In genomic region chr5:115235323-115235771, GRCm38 (mm10) we compare ENCODE assay signal across 8 mouse cellular contexts. TPM values are rescaled to one million over a fixed set of nuclear protein-coding genes. Genes with fewer than 3 reads are reported as not detected.
DNase-seq lines count a peak whose midpoint lies in the region; ATAC-seq and TF ChIP-seq lines count a peak whose summit lies in the region.

No protein-coding gene starts in this region.

- TF ChIP-seq CTCF in cerebellum, adult 2 months (IDR thresholded peaks at IDR 0.05; ENCODE audit: borderline replicate concordance, insufficient read depth, low read depth, low read length): no peak
- TF ChIP-seq CTCF in lung, embryonic 14.5 days (IDR thresholded peaks at IDR 0.05; ENCODE audit: low read depth): no peak

- no peaks in the 10 kb centered on the region for H3K9me3 ChIP-seq in hindbrain, embryonic 10.5 days
- no peaks in the 10 kb centered on the region for H3K9me3 ChIP-seq in lung, embryonic 14.5 days (ENCODE audit: low read depth, low read length)

- peak overlapping the region; percentile 95 for H3K4me2 ChIP-seq in lung, embryonic 14.5 days

- under 1% methylated on average over 45 of the region's 45 CpGs for WGBS in cerebellum, adult 2 months
- WGBS in hindbrain, embryonic 10.5 days: under 1% methylated on average over 45 of the region's 45 CpGs
- WGBS in lung, embryonic 14.5 days: under 1% methylated on average over 45 of the region's 45 CpGs

- ATAC-seq in lung, embryonic 14.5 days (ENCODE audit: insufficient read depth): peak; percentile 43; the same call in 1 of the 2 replicates

- H3K4me3 ChIP-seq in cerebellum, adult 2 months (replicated peaks; ENCODE audit: insufficient read depth, low read depth, low read length): peak overlapping the region; percentile 84
- H3K4me3 ChIP-seq in hindbrain, embryonic 10.5 days: peak overlapping the region; percentile 60
- H3K4me3 ChIP-seq in lung, embryonic 14.5 days (ENCODE audit: low read depth, low read length): peak overlapping the region; percentile 58

- peak; percentile 38; the same call in 1 of the 2 replicates for TF ChIP-seq POLR2A in cerebellum, adult 2 months (IDR thresholded peaks at IDR 0.05; ENCODE audit: borderline replicate concordance, insufficient read depth, low read length)

- DNase-seq in Muller cell, postnatal 12 days (ENCODE audit: inconsistent ontology term): peak; percentile 93
- DNase-seq in cerebellum, adult 2 months: peak; percentile 82
- DNase-seq in frontal cortex, postnatal 10 days (ENCODE audit: low spot score in 2 of 2): peak; percentile 71 to 76
- peak; percentile 42 for DNase-seq in hindbrain, embryonic 10.5 days (ENCODE audit: low spot score)
- DNase-seq in layer of hippocampus, postnatal 10 days (ENCODE audit: low spot score in 2 of 2): peak; percentile 66 to 76
- peak; percentile 64 for DNase-seq in lung, embryonic 14.5 days
- DNase-seq in ovary, adult 18-20 months (ENCODE audit: low spot score): peak; percentile 48
- DNase-seq in urinary bladder, postnatal 14 days (ENCODE audit: low spot score): peak; percentile 62

- peaks cover 8% of the 10 kb centered on the region for H3K36me3 ChIP-seq in hindbrain, embryonic 10.5 days
- H3K36me3 ChIP-seq in lung, embryonic 14.5 days (ENCODE audit: insufficient read depth): peaks cover 9% of the 10 kb centered on the region

- peak overlapping the region; percentile 62 for H3K9ac ChIP-seq in lung, embryonic 14.5 days

- peak overlapping the region; percentile 76 for H3K27ac ChIP-seq in cerebellum, adult 2 months (ENCODE audit: insufficient read depth, low read length)
- peak overlapping the region; percentile 69 for H3K27ac ChIP-seq in hindbrain, embryonic 10.5 days
- H3K27ac ChIP-seq in lung, embryonic 14.5 days (ENCODE audit: low read depth): no peak overlapping the region

- H3K4me1 ChIP-seq in cerebellum, adult 2 months (ENCODE audit: control insufficient read depth, insufficient read depth, low read length): no peaks in the 10 kb centered on the region; the same call in 1 of the 2 replicates
- peaks cover 44% of the 10 kb centered on the region for H3K4me1 ChIP-seq in hindbrain, embryonic 10.5 days (replicated peaks)
- 0 out of 2 replicates have a peak, but pooled peaks cover 4% of the 10 kb centered on the region for H3K4me1 ChIP-seq in lung, embryonic 14.5 days (ENCODE audit: insufficient read depth)

- no peaks in the 10 kb centered on the region for H3K27me3 ChIP-seq in cerebellum, adult 2 months (ENCODE audit: control insufficient read depth, insufficient read depth, low read length)
- peaks cover 77% of the 10 kb centered on the region for H3K27me3 ChIP-seq in hindbrain, embryonic 10.5 days (ENCODE audit: insufficient read depth, poor library complexity, severe bottlenecking)
- H3K27me3 ChIP-seq in lung, embryonic 14.5 days (ENCODE audit: insufficient read depth, low read length): peaks cover 13% of the 10 kb centered on the region

RNA-seq across cellular contexts. Expression of gene Pop5, which starts 0.3 kb away (rescaled TPM):
- 168 and 177 TPM in 2 replicates for polyA plus RNA-seq in cerebellum, adult 2 months (2012; rRNA removed)
- polyA plus RNA-seq in hindbrain, embryonic 10.5 days (2016; fragmentation: Nextera tagmentation; extraction: Ambion mirVana): 104 and 114 TPM in 2 replicates
- 10 to 100 TPM; 51.1 to 61.8 TPM for total RNA-seq in layer of hippocampus, postnatal 10 days (2021)
- polyA plus RNA-seq in lung, embryonic 14.5 days (2014; fragmentation: Nextera tagmentation; extraction: Ambion mirVana): 111 TPM in 2 replicates

RNA-seq across cellular contexts. Expression of gene Rnf10, which starts 37.4 kb away (rescaled TPM):
- polyA plus RNA-seq in cerebellum, adult 2 months (2012; rRNA removed): 141 and 151 TPM in 2 replicates
- polyA plus RNA-seq in hindbrain, embryonic 10.5 days (2016; fragmentation: Nextera tagmentation; extraction: Ambion mirVana): 132 and 172 TPM in 2 replicates
- 100 to 1,000 TPM; 259 to 316 TPM for total RNA-seq in layer of hippocampus, postnatal 10 days (2021)
- polyA plus RNA-seq in lung, embryonic 14.5 days (2014; fragmentation: Nextera tagmentation; extraction: Ambion mirVana): 92.5 and 97.2 TPM in 2 replicates

RNA-seq across cellular contexts. Expression of gene Cabp1, which starts 41.2 kb away (rescaled TPM):
- 278 and 294 TPM in 2 replicates for polyA plus RNA-seq in cerebellum, adult 2 months (2012; rRNA removed)
- polyA plus RNA-seq in hindbrain, embryonic 10.5 days (2016; fragmentation: Nextera tagmentation; extraction: Ambion mirVana): 2.3 and 6.1 TPM in 2 replicates
- total RNA-seq in layer of hippocampus, postnatal 10 days (2021): 10 to 100 TPM; 78.5 to 79.5 TPM
- 2.4 and 2.6 TPM in 2 replicates for polyA plus RNA-seq in lung, embryonic 14.5 days (2014; fragmentation: Nextera tagmentation; extraction: Ambion mirVana)

RNA-seq across cellular contexts. Expression of gene Coq5, which starts 44.1 kb away (rescaled TPM):
- 39.5 and 39.8 TPM in 2 replicates for polyA plus RNA-seq in cerebellum, adult 2 months (2012; rRNA removed)
- polyA plus RNA-seq in hindbrain, embryonic 10.5 days (2016; fragmentation: Nextera tagmentation; extraction: Ambion mirVana): 49.6 and 55.1 TPM in 2 replicates
- 10 to 100 TPM; 39.0 to 42.8 TPM for total RNA-seq in layer of hippocampus, postnatal 10 days (2021)
- 39.2 and 40.7 TPM in 2 replicates for polyA plus RNA-seq in lung, embryonic 14.5 days (2014; fragmentation: Nextera tagmentation; extraction: Ambion mirVana)

Comparison
In these comparisons a context has a peak if more than half of its experiments do, and no peak if none do; other contexts are left out.
1. DNase-seq: peak in every context shown above with its lines; median percentile 93 in Muller cell, postnatal 12 days; 82 in cerebellum, adult 2 months; 74 in frontal cortex, postnatal 10 days; 71 in layer of hippocampus, postnatal 10 days; 64 in lung, embryonic 14.5 days; 62 in urinary bladder, postnatal 14 days; 48 in ovary, adult 18-20 months; 42 in hindbrain, embryonic 10.5 days.
2. RNA of gene Cabp1, which starts 41.2 kb away (polyA plus RNA-seq): 278 to 294 TPM in cerebellum, adult 2 months; 2.3 to 6.1 TPM in hindbrain, embryonic 10.5 days and 2.4 to 2.6 TPM in lung, embryonic 14.5 days; every median in the first group is over 10 times any median in the second.
3. Peak in every context shown above with its lines, with median percentiles within 50 percentile points of each other: H3K4me3 ChIP-seq.